10 mouse cellular contexts compared by ENCODE assay signal in the genomic region with DNA sequence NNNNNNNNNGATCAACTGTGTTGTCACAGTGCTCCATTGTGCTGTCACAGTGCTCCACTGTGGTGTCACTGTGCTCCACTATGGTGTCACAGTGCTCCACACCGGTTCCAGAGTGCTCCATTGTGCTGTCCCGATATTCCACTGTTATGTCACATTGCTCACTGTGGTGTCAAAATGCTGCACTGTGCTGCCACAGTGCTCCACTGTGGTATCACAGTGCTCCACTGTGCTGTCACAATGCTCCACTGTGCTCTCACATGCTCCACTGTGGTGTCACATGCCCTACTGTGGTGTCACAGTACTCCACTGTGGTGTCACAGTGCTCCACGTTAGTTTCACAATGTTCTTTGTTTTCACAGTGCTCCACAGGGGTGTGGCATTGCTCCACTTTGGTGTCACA.
DNase-seq lines count a peak whose midpoint lies in the region; ATAC-seq lines count a peak whose summit lies in the region.
"Had no signal": no experiment of that assay in that cellular context is flagged by ENCODE, and none has a peak within 500 bp of the region (broad histone marks: within the 10 kb centered on the region; RNA-seq: fewer than 3 reads in every experiment).

No protein-coding gene starts in this region.

- WGBS in hindbrain, embryonic 11.5 days: 78% methylated on average over 3 of the region's 3 CpGs
- 71% methylated on average over 3 of the region's 3 CpGs for WGBS in hindbrain, embryonic 10.5 days
- WGBS in intestine, embryonic 14.5 days: 66% methylated on average over 3 of the region's 3 CpGs
- 75% methylated on average over 3 of the region's 3 CpGs for WGBS in midbrain, embryonic 16.5 days

- H3K27me3 ChIP-seq in hindbrain, embryonic 11.5 days (ENCODE audit: control insufficient read depth, insufficient read depth, low read length): no peaks in the 10 kb centered on the region
- H3K27me3 ChIP-seq in hindbrain, embryonic 10.5 days (ENCODE audit: insufficient read depth, poor library complexity, severe bottlenecking): no peaks in the 10 kb centered on the region
- no peaks in the 10 kb centered on the region for H3K27me3 ChIP-seq in intestine, embryonic 14.5 days (replicated peaks; ENCODE audit: control insufficient read depth, insufficient read depth, low read length)
- H3K27me3 ChIP-seq in midbrain, embryonic 16.5 days (ENCODE audit: control insufficient read depth, insufficient read depth, low read depth, low read length): no peaks in the 10 kb centered on the region

- DNase-seq in hindbrain, embryonic 11.5 days (ENCODE audit: low spot score): no peak
- DNase-seq in hindbrain, embryonic 10.5 days (ENCODE audit: low spot score): no peak
- DNase-seq in intestine, embryonic 14.5 days (ENCODE audit: low spot score): no peak
- DNase-seq in adrenal gland, postnatal 25 days: no peak
- no peak for DNase-seq in gastrocnemius, postnatal 10 days
- no peak for DNase-seq in cerebellum, adult 18-20 months
- DNase-seq: adrenal gland, postnatal 14 days had no signal

- H3K4me2 ChIP-seq in hindbrain, embryonic 11.5 days (replicated peaks; ENCODE audit: low read depth, low read length): no peak overlapping the region
- H3K4me2 ChIP-seq in intestine, embryonic 14.5 days (ENCODE audit: low read length): no peak overlapping the region
- no peak overlapping the region for H3K4me2 ChIP-seq in midbrain, embryonic 16.5 days (ENCODE audit: low read length)

- H3K9me3 ChIP-seq in hindbrain, embryonic 11.5 days (ENCODE audit: control insufficient read depth, low read length): peaks cover 48% of the 10 kb centered on the region
- H3K9me3 ChIP-seq in hindbrain, embryonic 10.5 days: peaks cover 52% of the 10 kb centered on the region
- H3K9me3 ChIP-seq in intestine, embryonic 14.5 days (ENCODE audit: control insufficient read depth, low read length): peaks cover 44% of the 10 kb centered on the region
- peaks cover 41% of the 10 kb centered on the region for H3K9me3 ChIP-seq in midbrain, embryonic 16.5 days (replicated peaks; ENCODE audit: control insufficient read depth, low read length, poor library complexity, severe bottlenecking)

- H3K4me3 ChIP-seq in hindbrain, embryonic 11.5 days (ENCODE audit: low read depth, low read length): no peak overlapping the region
- H3K4me3 ChIP-seq in hindbrain, embryonic 10.5 days: no peak overlapping the region
- H3K4me3 ChIP-seq in intestine, embryonic 14.5 days (ENCODE audit: low read depth, low read length): no peak overlapping the region
- H3K4me3 ChIP-seq in midbrain, embryonic 16.5 days (ENCODE audit: low read depth, low read length): no peak overlapping the region
- H3K4me3 ChIP-seq: layer of hippocampus, adult 2 months had no signal

- peak; percentile 50 for ATAC-seq in hindbrain, embryonic 11.5 days (ENCODE audit: low FRiP score)
- ATAC-seq in erythroblast, adult 5-6 weeks (replicated peaks; ENCODE audit: low FRiP score, poor library complexity, severe bottlenecking): peak; percentile 67; the same call in 1 of the 2 replicates
- peak; percentile 42; the same call in 1 of the 2 replicates for ATAC-seq in intestine, embryonic 14.5 days (replicated peaks; ENCODE audit: low FRiP score, low TSS enrichment, low read depth)
- peak; percentile 63 for ATAC-seq in midbrain, embryonic 16.5 days

- no peaks in the 10 kb centered on the region for H3K4me1 ChIP-seq in hindbrain, embryonic 11.5 days (replicated peaks; ENCODE audit: control insufficient read depth, insufficient read depth, low read length)
- H3K4me1 ChIP-seq in hindbrain, embryonic 10.5 days (replicated peaks): no peaks in the 10 kb centered on the region
- H3K4me1 ChIP-seq in intestine, embryonic 14.5 days (replicated peaks; ENCODE audit: control insufficient read depth, insufficient read depth, low read length): no peaks in the 10 kb centered on the region
- H3K4me1 ChIP-seq in midbrain, embryonic 16.5 days (ENCODE audit: control insufficient read depth, insufficient read depth, low read length): no peaks in the 10 kb centered on the region

- H3K9ac ChIP-seq in hindbrain, embryonic 11.5 days (ENCODE audit: low read depth, low read length): no peak overlapping the region
- no peak overlapping the region for H3K9ac ChIP-seq in intestine, embryonic 14.5 days (ENCODE audit: low read length)
- H3K9ac ChIP-seq in midbrain, embryonic 16.5 days (ENCODE audit: low read depth, low read length): no peak overlapping the region

- no peak overlapping the region for H3K27ac ChIP-seq in hindbrain, embryonic 11.5 days (ENCODE audit: low read depth, low read length)
- no peak overlapping the region for H3K27ac ChIP-seq in hindbrain, embryonic 10.5 days
- H3K27ac ChIP-seq in intestine, embryonic 14.5 days (ENCODE audit: low read depth): no peak overlapping the region
- no peak overlapping the region for H3K27ac ChIP-seq in midbrain, embryonic 16.5 days (ENCODE audit: low read length)
- H3K27ac ChIP-seq: layer of hippocampus, adult 2 months had no signal

- no peaks in the 10 kb centered on the region for H3K36me3 ChIP-seq in hindbrain, embryonic 11.5 days (ENCODE audit: control insufficient read depth, insufficient read depth, low read length)
- H3K36me3 ChIP-seq in hindbrain, embryonic 10.5 days: no peaks in the 10 kb centered on the region
- no peaks in the 10 kb centered on the region for H3K36me3 ChIP-seq in intestine, embryonic 14.5 days (ENCODE audit: control insufficient read depth, insufficient read depth, low read length)
- no peaks in the 10 kb centered on the region for H3K36me3 ChIP-seq in midbrain, embryonic 16.5 days (ENCODE audit: control insufficient read depth, insufficient read depth, low read length)
